Mouse (Mus musculus): ENCODE data around the gene Nprl3.
"Not testable (repeated sequence)": the region's sequence is repeated elsewhere in the genome, so short reads cannot be mapped to it uniquely, and the experiment has no call there.

DNA sequence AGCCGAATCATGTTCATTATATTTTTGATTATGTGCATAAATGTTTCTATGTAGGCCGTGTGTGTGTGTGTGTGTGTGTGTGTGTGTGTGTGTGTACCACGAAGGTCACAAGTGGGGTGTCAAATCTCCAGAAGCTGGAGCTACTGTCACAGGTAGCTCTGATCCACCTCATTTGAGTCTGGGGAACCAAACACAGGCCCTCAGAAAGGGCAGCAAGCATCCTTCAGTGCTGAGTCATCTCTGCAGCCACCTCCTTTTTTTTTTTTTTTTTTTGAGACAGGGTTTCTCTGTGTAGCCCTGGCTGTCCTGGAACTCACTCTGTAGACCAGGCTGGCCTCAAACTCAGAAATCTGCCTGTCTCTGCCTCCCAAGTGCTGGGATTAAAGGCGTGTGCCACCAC is 25.3 kb upstream of the Nprl3 start:
- TF ChIP-seq CTCF (IDR thresholded peaks at IDR 0.05; ENCODE audit: low read depth, low read length); POLR2A (IDR thresholded peaks at IDR 0.05; ENCODE audit: extremely low read depth, insufficient read depth, low read length): not testable (repeated sequence)

Measured in liver, adult 2 months (tissue).